In genomic region chr4:132145092-132145491, GRCm38 (mm10) we compare ENCODE assay signal across 9 mouse cellular contexts. TPM values are rescaled to one million over a fixed set of nuclear protein-coding genes. Genes with fewer than 3 reads are reported as not detected.
DNase-seq lines count a peak whose midpoint lies in the region; ATAC-seq and TF ChIP-seq lines count a peak whose summit lies in the region.
"Had no signal": no experiment of that assay in that cellular context is flagged by ENCODE, and none has a peak within 500 bp of the region (broad histone marks: within the 10 kb centered on the region; RNA-seq: fewer than 3 reads in every experiment).

No protein-coding gene starts in this region.

- TF ChIP-seq CTCF in stomach, postnatal 0 days (IDR thresholded peaks at IDR 0.05; ENCODE audit: low read depth), result no peak
- TF ChIP-seq CTCF in hindbrain, postnatal 0 days (IDR thresholded peaks at IDR 0.05; ENCODE audit: low read depth), result no peak

- TF ChIP-seq EP300 in stomach, postnatal 0 days (optimal IDR thresholded peaks at IDR 0.05), result no peak

- no peak overlapping the region for H3K9ac ChIP-seq in heart, embryonic 16.5 days (ENCODE audit: low read length)
- H3K9ac ChIP-seq in stomach, embryonic 14.5 days (replicated peaks; ENCODE audit: low read depth, low read length), result no peak overlapping the region
- H3K9ac ChIP-seq in stomach, postnatal 0 days (ENCODE audit: low read length), result no peak overlapping the region
- H3K9ac ChIP-seq in hindbrain, postnatal 0 days (replicated peaks; ENCODE audit: low read length), result no peak overlapping the region
- H3K9ac ChIP-seq in stomach, embryonic 16.5 days (ENCODE audit: low read length), result no peak overlapping the region

- peak overlapping the region; percentile 54 for H3K4me3 ChIP-seq in heart, embryonic 16.5 days (ENCODE audit: low read length)
- H3K4me3 ChIP-seq in stomach, embryonic 14.5 days (ENCODE audit: low read depth, low read length), result peak overlapping the region; percentile 47; the same call in 1 of the 2 replicates
- no peak overlapping the region for H3K4me3 ChIP-seq in stomach, postnatal 0 days (ENCODE audit: low read depth, low read length)
- no peak overlapping the region for H3K4me3 ChIP-seq in hindbrain, postnatal 0 days (ENCODE audit: low read length)
- no peak overlapping the region for H3K4me3 ChIP-seq in stomach, embryonic 16.5 days (replicated peaks; ENCODE audit: low read length)

- peaks cover 7% of the 10 kb centered on the region; the same call in 1 of the 2 replicates for H3K4me1 ChIP-seq in heart, embryonic 16.5 days (ENCODE audit: control insufficient read depth, insufficient read depth, low read length)
- H3K4me1 ChIP-seq in stomach, embryonic 14.5 days (ENCODE audit: control insufficient read depth, insufficient read depth, low read length), result 0 out of 2 replicates have a peak, but pooled peaks cover 3% of the 10 kb centered on the region
- H3K4me1 ChIP-seq in stomach, postnatal 0 days (replicated peaks; ENCODE audit: control insufficient read depth, insufficient read depth), result no peaks in the 10 kb centered on the region
- no peaks in the 10 kb centered on the region for H3K4me1 ChIP-seq in hindbrain, postnatal 0 days (ENCODE audit: insufficient read depth, low read length)
- no peaks in the 10 kb centered on the region for H3K4me1 ChIP-seq in stomach, embryonic 16.5 days (ENCODE audit: control insufficient read depth, insufficient read depth, low read length)

- no peak for DNase-seq in heart, postnatal 14 days
- no peak for DNase-seq in stomach, postnatal 0 days (ENCODE audit: low spot score)
- DNase-seq in hindbrain, postnatal 0 days (ENCODE audit: low spot score), result no peak
- no peak for DNase-seq in cerebellum, adult 8-10 months
- no peak for DNase-seq in thymus, postnatal 14 days
- DNase-seq: cerebellum, adult 9-10 months had no signal

- no peaks in the 10 kb centered on the region for H3K36me3 ChIP-seq in heart, embryonic 16.5 days (ENCODE audit: control insufficient read depth, insufficient read depth)
- no peaks in the 10 kb centered on the region for H3K36me3 ChIP-seq in stomach, embryonic 14.5 days (ENCODE audit: control insufficient read depth, insufficient read depth, low read length)
- H3K36me3 ChIP-seq in stomach, postnatal 0 days (ENCODE audit: control insufficient read depth, insufficient read depth, low read length), result no peaks in the 10 kb centered on the region
- no peaks in the 10 kb centered on the region for H3K36me3 ChIP-seq in hindbrain, postnatal 0 days (ENCODE audit: insufficient read depth, low read length)
- H3K36me3 ChIP-seq in stomach, embryonic 16.5 days (ENCODE audit: control insufficient read depth, insufficient read depth, low read length), result no peaks in the 10 kb centered on the region

- peaks cover 60% of the 10 kb centered on the region for H3K27me3 ChIP-seq in heart, embryonic 16.5 days (ENCODE audit: control insufficient read depth, insufficient read depth, low read length)
- peaks cover 18% of the 10 kb centered on the region; the same call in 1 of the 2 replicates for H3K27me3 ChIP-seq in stomach, embryonic 14.5 days (ENCODE audit: control insufficient read depth, insufficient read depth, low read length)
- H3K27me3 ChIP-seq in stomach, postnatal 0 days (ENCODE audit: control insufficient read depth, insufficient read depth, low read length), result no peaks in the 10 kb centered on the region
- peaks cover 36% of the 10 kb centered on the region for H3K27me3 ChIP-seq in hindbrain, postnatal 0 days (ENCODE audit: insufficient read depth, low read length)
- H3K27me3 ChIP-seq in stomach, embryonic 16.5 days (ENCODE audit: control insufficient read depth, insufficient read depth, low read length), result peaks cover 39% of the 10 kb centered on the region

- intact Hi-C loops in heart, postnatal 14 days (cut with DNase I), result no loop called here

- WGBS in heart, embryonic 16.5 days, result 34% methylated on average over 10 of the region's 10 CpGs
- 31% methylated on average over 10 of the region's 10 CpGs for WGBS in stomach, embryonic 14.5 days
- WGBS in stomach, postnatal 0 days, result 33% methylated on average over 10 of the region's 10 CpGs
- WGBS in hindbrain, postnatal 0 days, result 43% methylated on average over 10 of the region's 10 CpGs
- 32% methylated on average over 10 of the region's 10 CpGs for WGBS in stomach, embryonic 16.5 days

- peaks cover 3% of the 10 kb centered on the region; the same call in 1 of the 2 replicates for H3K9me3 ChIP-seq in heart, embryonic 16.5 days (replicated peaks; ENCODE audit: control insufficient read depth, low read length)
- H3K9me3 ChIP-seq in stomach, embryonic 14.5 days (ENCODE audit: control insufficient read depth, low read depth, low read length), result no peaks in the 10 kb centered on the region
- no peaks in the 10 kb centered on the region for H3K9me3 ChIP-seq in stomach, postnatal 0 days (ENCODE audit: control insufficient read depth, low read length)
- no peaks in the 10 kb centered on the region for H3K9me3 ChIP-seq in hindbrain, postnatal 0 days (ENCODE audit: low read length)
- H3K9me3 ChIP-seq in stomach, embryonic 16.5 days (replicated peaks; ENCODE audit: control insufficient read depth, low read length), result no peaks in the 10 kb centered on the region

- H3K4me2 ChIP-seq in heart, embryonic 16.5 days (ENCODE audit: low read depth, low read length), result peak overlapping the region; percentile 80
- H3K4me2 ChIP-seq in stomach, embryonic 14.5 days (replicated peaks; ENCODE audit: low read depth, low read length), result peak overlapping the region; percentile 84; the same call in 1 of the 2 replicates
- H3K4me2 ChIP-seq in stomach, postnatal 0 days (replicated peaks; ENCODE audit: low read depth), result no peak overlapping the region; the same call in 1 of the 2 replicates
- H3K4me2 ChIP-seq in hindbrain, postnatal 0 days (ENCODE audit: low read depth, low read length), result peak overlapping the region; percentile 58
- peak overlapping the region; percentile 80; the same call in 1 of the 2 replicates for H3K4me2 ChIP-seq in stomach, embryonic 16.5 days (ENCODE audit: low read depth, low read length)

- ATAC-seq in heart, embryonic 16.5 days (replicated peaks; ENCODE audit: extremely low read depth, insufficient read depth, low FRiP score), result no peak
- ATAC-seq in stomach, embryonic 14.5 days (ENCODE audit: insufficient number of reproducible peaks, insufficient read depth, low FRiP score, low read depth), result no peak
- ATAC-seq in stomach, postnatal 0 days (ENCODE audit: low FRiP score, low TSS enrichment), result no peak
- no peak for ATAC-seq in hindbrain, postnatal 0 days
- no peak for ATAC-seq in stomach, embryonic 16.5 days (ENCODE audit: insufficient read depth, low FRiP score)

- no peak overlapping the region for H3K27ac ChIP-seq in heart, embryonic 16.5 days (ENCODE audit: low read length)
- no peak overlapping the region for H3K27ac ChIP-seq in stomach, embryonic 14.5 days (ENCODE audit: low read length)
- H3K27ac ChIP-seq in stomach, postnatal 0 days (replicated peaks), result no peak overlapping the region
- no peak overlapping the region for H3K27ac ChIP-seq in hindbrain, postnatal 0 days
- no peak overlapping the region for H3K27ac ChIP-seq in stomach, embryonic 16.5 days (ENCODE audit: low read length)

RNA-seq across cellular contexts. Expression of gene Oprd1, which starts 0.8 kb away (rescaled TPM):
- polyA plus RNA-seq in heart, embryonic 16.5 days (2015; fragmentation: Nextera tagmentation; extraction: Ambion mirVana), result 0.58 and 0.96 TPM in 2 replicates
- total RNA-seq in heart, postnatal 14 days (2021), result under 1 TPM; 0.19 to 0.20 TPM
- polyA plus RNA-seq in stomach, embryonic 14.5 days (2014; fragmentation: Nextera tagmentation; extraction: Ambion mirVana), result 0.07 and 0.20 TPM in 2 replicates
- 0.04 and 0.11 TPM in 2 replicates for polyA plus RNA-seq in stomach, postnatal 0 days (2015; fragmentation: Nextera tagmentation; extraction: Ambion mirVana)
- 3.5 and 6.3 TPM in 2 replicates for total RNA-seq in hindbrain, postnatal 0 days (2014; rRNA removed)
- polyA plus RNA-seq in hindbrain, postnatal 0 days (2015; fragmentation: Nextera tagmentation; extraction: Ambion mirVana), result 0.66 and 0.86 TPM in 2 replicates
- polyA plus RNA-seq in stomach, embryonic 16.5 days (2015; fragmentation: Nextera tagmentation; extraction: Ambion mirVana), result 0.17 and 0.30 TPM in 2 replicates

Comparison
In these comparisons a context has a peak if more than half of its experiments do, and no peak if none do; other contexts are left out.
1. H3K4me3 ChIP-seq: peak in heart, embryonic 16.5 days (single experiment) and stomach, embryonic 14.5 days (single experiment); none in stomach, postnatal 0 days (single experiment), hindbrain, postnatal 0 days (single experiment) and stomach, embryonic 16.5 days (single experiment).